Mouse (Mus musculus): ENCODE measurements around the gene 4930583I09Rik. TPM values are rescaled to one million over a fixed set of nuclear protein-coding genes. Genes with fewer than 3 reads are reported as not detected.

Gene 4930583I09Rik
- total RNA-seq, 1 experiment, result not detected

GRCm38 (mm10) chr17:64822561-64822960 is 13.3 kb downstream of the 4930583I09Rik start:
- in situ Hi-C loops (cut with MboI; ENCODE audit: low sequenced_read_pairs in 2 of 2, unreplicated experiment in 2 of 2), result no loop called here
- Histone ChIP-seq H3K9ac (ENCODE audit: insufficient read depth, low read depth, low read length, poor library complexity, severe bottlenecking) (no peak overlapping the region), H3K4me3 (ENCODE audit: insufficient read depth in 1 of 2, low read depth in 1 of 2, low read length in 2 of 2, poor library complexity in 1 of 2, severe bottlenecking in 1 of 2) (no peak overlapping the region), H3K9me3 (ENCODE audit: control insufficient read depth, insufficient read depth, low read depth, low read length) (no peaks in the 10 kb centered on the region), H3K27ac (ENCODE audit: insufficient read depth, low read depth, low read length, poor library complexity, severe bottlenecking) (no peak overlapping the region), H3K4me1 (ENCODE audit: control insufficient read depth in 2 of 2, insufficient read depth in 2 of 2, low read length in 2 of 2, poor library complexity in 1 of 2) (no peaks in the 10 kb centered on the region), H3K36me3 (ENCODE audit: control insufficient read depth, insufficient read depth, low read length, poor library complexity, severe bottlenecking) (no peaks in the 10 kb centered on the region)
- no peak for TF ChIP-seq ZNF384 (IDR thresholded peaks at IDR 0.05; ENCODE audit: low read depth, low read length)
- TF ChIP-seq MAFK (IDR thresholded peaks at IDR 0.05; ENCODE audit: insufficient read depth, low read depth, low read length), result no peak
- no peak for TF ChIP-seq CHD2 (IDR thresholded peaks at IDR 0.05; ENCODE audit: low read depth, low read length)
- TF ChIP-seq HCFC1 (IDR thresholded peaks at IDR 0.05; ENCODE audit: borderline replicate concordance, insufficient read depth, low read length), result no peak
- TF ChIP-seq ZC3H11A (IDR thresholded peaks at IDR 0.05; ENCODE audit: borderline replicate concordance, low read depth, low read length), result no peak
- no peak for DNase-seq (ENCODE audit: low read depth, low spot score)

DNA sequence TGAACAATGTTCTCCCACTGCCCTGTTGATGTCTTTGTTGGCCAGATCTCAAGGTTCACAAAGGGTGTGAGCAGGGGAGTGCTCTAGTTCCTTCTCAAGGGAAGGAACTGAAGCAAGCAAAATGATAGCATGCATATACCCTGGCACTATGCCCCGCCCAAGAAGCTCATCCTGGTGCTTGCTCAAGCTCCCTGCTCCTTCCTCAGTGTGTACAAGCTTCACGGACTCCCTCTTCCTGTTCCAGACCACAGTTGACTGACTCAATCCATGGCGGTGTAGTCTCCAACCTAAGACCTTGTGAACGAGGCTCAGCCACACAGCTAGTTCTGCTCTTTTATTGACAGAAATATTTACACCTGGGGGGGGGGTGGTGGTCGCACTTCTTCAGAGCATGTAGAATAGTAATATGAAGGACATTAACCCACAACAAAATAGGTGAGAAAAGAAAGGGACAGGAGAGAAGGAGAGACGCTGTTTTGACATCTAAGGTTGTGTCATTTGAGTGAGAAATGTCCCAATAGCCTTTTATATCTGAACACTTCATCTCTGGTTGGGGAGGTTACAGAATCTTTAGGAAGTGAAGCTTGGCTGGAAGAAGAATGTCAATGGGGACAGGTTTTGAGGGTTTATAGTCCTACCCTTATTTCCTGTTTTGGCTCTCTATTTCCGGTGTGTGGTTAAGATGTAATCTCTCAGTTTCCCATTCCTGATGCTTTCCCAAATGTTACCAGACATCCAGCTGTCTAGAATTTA is 14.9 kb downstream of the 4930583I09Rik start:
- H3K4me1 ChIP-seq (ENCODE audit: control insufficient read depth in 2 of 2, insufficient read depth in 2 of 2, low read length in 2 of 2, poor library complexity in 1 of 2), result no peaks in the 10 kb centered on the region
- no peak overlapping the region for H3K4me3 ChIP-seq (ENCODE audit: insufficient read depth in 1 of 2, low read depth in 1 of 2, low read length in 2 of 2, poor library complexity in 1 of 2, severe bottlenecking in 1 of 2)
- DNase-seq (ENCODE audit: low read depth, low spot score), result no peak
- H3K27ac ChIP-seq (ENCODE audit: insufficient read depth, low read depth, low read length, poor library complexity, severe bottlenecking), result no peak overlapping the region
- TF ChIP-seq ZC3H11A (IDR thresholded peaks at IDR 0.05; ENCODE audit: borderline replicate concordance, low read depth, low read length) (no peak), CHD2 (IDR thresholded peaks at IDR 0.05; ENCODE audit: low read depth, low read length) (no peak), ZNF384 (IDR thresholded peaks at IDR 0.05; ENCODE audit: low read depth, low read length) (no peak), MAFK (IDR thresholded peaks at IDR 0.05; ENCODE audit: insufficient read depth, low read depth, low read length) (no peak), HCFC1 (IDR thresholded peaks at IDR 0.05; ENCODE audit: borderline replicate concordance, insufficient read depth, low read length) (no peak)
- H3K9me3 ChIP-seq (ENCODE audit: control insufficient read depth, insufficient read depth, low read depth, low read length), result no peaks in the 10 kb centered on the region
- no peaks in the 10 kb centered on the region for H3K36me3 ChIP-seq (ENCODE audit: control insufficient read depth, insufficient read depth, low read length, poor library complexity, severe bottlenecking)
- no peak overlapping the region for H3K9ac ChIP-seq (ENCODE audit: insufficient read depth, low read depth, low read length, poor library complexity, severe bottlenecking)
- in situ Hi-C loops (cut with MboI; ENCODE audit: low sequenced_read_pairs in 2 of 2, unreplicated experiment in 2 of 2), result no loop called here

- H3K9ac ChIP-seq (ENCODE audit: insufficient read depth, low read depth, low read length, poor library complexity, severe bottlenecking), result no peak overlapping the region
- no peaks in the 10 kb centered on the region for H3K9me3 ChIP-seq (ENCODE audit: control insufficient read depth, insufficient read depth, low read depth, low read length)
- no peaks in the 10 kb centered on the region for H3K36me3 ChIP-seq (ENCODE audit: control insufficient read depth, insufficient read depth, low read length, poor library complexity, severe bottlenecking)
- no peak overlapping the region for H3K27ac ChIP-seq (ENCODE audit: insufficient read depth, low read depth, low read length, poor library complexity, severe bottlenecking)
- H3K4me1 ChIP-seq (ENCODE audit: control insufficient read depth in 2 of 2, insufficient read depth in 2 of 2, low read length in 2 of 2, poor library complexity in 1 of 2), result no peaks in the 10 kb centered on the region
- TF ChIP-seq HCFC1 (IDR thresholded peaks at IDR 0.05; ENCODE audit: borderline replicate concordance, insufficient read depth, low read length) (no peak), CHD2 (IDR thresholded peaks at IDR 0.05; ENCODE audit: low read depth, low read length) (no peak), ZC3H11A (IDR thresholded peaks at IDR 0.05; ENCODE audit: borderline replicate concordance, low read depth, low read length) (no peak), ZNF384 (IDR thresholded peaks at IDR 0.05; ENCODE audit: low read depth, low read length) (no peak)
- no peak overlapping the region for H3K4me3 ChIP-seq (ENCODE audit: insufficient read depth in 1 of 2, low read depth in 1 of 2, low read length in 2 of 2, poor library complexity in 1 of 2, severe bottlenecking in 1 of 2)
- in situ Hi-C loops (cut with MboI; ENCODE audit: low sequenced_read_pairs in 2 of 2, unreplicated experiment in 2 of 2), result no loop called here
- DNase-seq (ENCODE audit: low read depth, low spot score), result no peak
Observed at GRCm38 (mm10) chr17:64816298-64816697, 19.6 kb downstream of the 4930583I09Rik start.

DNA sequence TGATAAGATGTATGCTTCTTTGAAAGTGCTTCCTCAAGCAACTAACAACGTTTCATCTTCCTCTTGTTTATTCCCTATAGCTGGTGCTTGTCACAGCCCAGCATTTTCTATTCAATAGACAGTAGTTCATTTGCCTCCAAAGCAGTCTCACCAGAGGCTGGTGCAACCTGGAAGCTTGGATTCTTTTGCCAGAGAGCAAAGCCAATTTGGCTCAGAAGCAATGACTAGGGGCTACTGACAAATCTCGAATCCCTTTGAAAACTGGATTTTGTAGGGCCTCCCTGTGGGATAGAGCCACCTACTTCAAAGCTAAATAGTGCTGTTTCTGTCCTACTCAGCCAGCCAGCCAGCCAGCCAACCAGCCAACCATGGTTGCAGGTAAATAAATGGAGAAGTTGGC is 20.1 kb downstream of the 4930583I09Rik start:
- H3K36me3 ChIP-seq (ENCODE audit: control insufficient read depth, insufficient read depth, low read length, poor library complexity, severe bottlenecking), result no peaks in the 10 kb centered on the region
- in situ Hi-C loops (cut with MboI; ENCODE audit: low sequenced_read_pairs in 2 of 2, unreplicated experiment in 2 of 2), result no loop called here
- DNase-seq (ENCODE audit: low read depth, low spot score), result no peak
- TF ChIP-seq CHD2 (IDR thresholded peaks at IDR 0.05; ENCODE audit: low read depth, low read length) (no peak), MAFK (IDR thresholded peaks at IDR 0.05; ENCODE audit: insufficient read depth, low read depth, low read length) (no peak), HCFC1 (IDR thresholded peaks at IDR 0.05; ENCODE audit: borderline replicate concordance, insufficient read depth, low read length) (no peak), ZNF384 (IDR thresholded peaks at IDR 0.05; ENCODE audit: low read depth, low read length) (no peak), ZC3H11A (IDR thresholded peaks at IDR 0.05; ENCODE audit: borderline replicate concordance, low read depth, low read length) (no peak)
- H3K9ac ChIP-seq (ENCODE audit: insufficient read depth, low read depth, low read length, poor library complexity, severe bottlenecking), result no peak overlapping the region
- no peaks in the 10 kb centered on the region for H3K4me1 ChIP-seq (ENCODE audit: control insufficient read depth in 2 of 2, insufficient read depth in 2 of 2, low read length in 2 of 2, poor library complexity in 1 of 2)
- H3K27ac ChIP-seq (ENCODE audit: insufficient read depth, low read depth, low read length, poor library complexity, severe bottlenecking), result no peak overlapping the region
- H3K4me3 ChIP-seq (ENCODE audit: insufficient read depth in 1 of 2, low read depth in 1 of 2, low read length in 2 of 2, poor library complexity in 1 of 2, severe bottlenecking in 1 of 2), result no peak overlapping the region
- H3K9me3 ChIP-seq (ENCODE audit: control insufficient read depth, insufficient read depth, low read depth, low read length), result no peaks in the 10 kb centered on the region
